In the genomic region with DNA sequence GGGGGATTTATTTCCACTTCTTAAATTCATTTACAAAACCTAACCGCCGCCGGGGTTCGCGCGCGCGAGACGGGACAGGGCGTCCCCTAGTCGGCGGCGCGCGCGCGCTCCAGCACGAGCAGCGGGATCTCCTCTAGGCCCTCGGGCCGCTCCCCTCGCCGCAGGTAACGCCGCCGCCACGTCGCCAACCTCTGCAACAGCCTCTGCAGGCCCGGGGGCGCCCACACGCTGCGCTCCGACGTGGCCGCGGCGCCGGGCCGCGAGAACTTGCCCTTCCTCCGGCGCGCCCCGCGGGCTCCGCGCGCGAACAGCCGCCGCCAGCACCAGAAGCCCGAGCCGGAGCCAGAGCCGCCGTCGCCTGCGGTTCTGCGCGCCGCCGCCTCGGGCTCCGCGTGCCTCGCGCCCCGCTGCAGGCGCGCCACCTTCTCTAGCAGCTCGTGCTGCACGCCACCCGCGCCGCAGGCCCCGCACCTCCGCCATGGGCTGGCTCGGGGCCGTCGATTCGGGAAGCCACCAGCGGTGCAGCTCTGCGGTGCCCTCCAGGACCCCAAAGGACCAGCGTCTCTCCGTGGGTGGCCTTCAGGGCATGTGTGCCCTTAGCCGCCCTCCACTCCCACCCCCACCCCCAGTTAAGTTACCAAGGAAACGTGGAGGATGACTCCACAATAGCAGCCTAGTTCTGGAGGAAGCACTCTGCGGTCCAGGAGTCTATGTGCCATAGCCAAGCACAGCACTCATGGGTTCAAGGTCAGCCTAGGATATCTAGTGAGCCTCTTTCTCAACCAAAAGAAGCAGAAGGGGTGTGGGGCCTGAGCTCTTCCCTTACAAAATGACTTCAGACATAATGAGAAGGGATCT, we compare ENCODE assay signal across 8 mouse cellular contexts. TPM values are rescaled to one million over a fixed set of nuclear protein-coding genes. Genes with fewer than 3 reads are reported as not detected.
DNase-seq lines count a peak whose midpoint lies in the region; ATAC-seq and TF ChIP-seq lines count a peak whose summit lies in the region.

No protein-coding gene starts in this region.

- H3K4me1 ChIP-seq in ES-E14 (ENCODE audit: control insufficient read depth in 2 of 2, insufficient read depth in 2 of 2, low read length in 2 of 2, poor library complexity in 1 of 2): peaks cover 1 to 3% of the 10 kb centered on the region in 2 experiments; a peak in 1 of 4 replicates
- peaks cover 4% of the 10 kb centered on the region; the same call in 1 of the 2 replicates for H3K4me1 ChIP-seq in hindbrain, embryonic 11.5 days (replicated peaks; ENCODE audit: control insufficient read depth, insufficient read depth, low read length)
- H3K4me1 ChIP-seq in lung, embryonic 14.5 days (ENCODE audit: insufficient read depth): no peaks in the 10 kb centered on the region

- H3K27ac ChIP-seq in ES-E14 (ENCODE audit: insufficient read depth, low read depth, low read length, poor library complexity, severe bottlenecking): no peak overlapping the region
- peak overlapping the region; percentile 30; the same call in 1 of the 2 replicates for H3K27ac ChIP-seq in hindbrain, embryonic 11.5 days (ENCODE audit: low read depth, low read length)
- H3K27ac ChIP-seq in lung, embryonic 14.5 days (ENCODE audit: low read depth): peak overlapping the region; percentile 60; the same call in 1 of the 2 replicates

- no peak for TF ChIP-seq CTCF in lung, embryonic 14.5 days (IDR thresholded peaks at IDR 0.05; ENCODE audit: low read depth)

- peak overlapping the region; percentile 82 for H3K4me2 ChIP-seq in hindbrain, embryonic 11.5 days (replicated peaks; ENCODE audit: low read depth, low read length)
- H3K4me2 ChIP-seq in lung, embryonic 14.5 days: peak overlapping the region; percentile 81

- H3K27me3 ChIP-seq in hindbrain, embryonic 11.5 days (ENCODE audit: control insufficient read depth, insufficient read depth, low read length): no peaks in the 10 kb centered on the region
- no peaks in the 10 kb centered on the region for H3K27me3 ChIP-seq in lung, embryonic 14.5 days (ENCODE audit: insufficient read depth, low read length)

- H3K36me3 ChIP-seq in ES-E14 (ENCODE audit: control insufficient read depth, insufficient read depth, low read length, poor library complexity, severe bottlenecking): no peaks in the 10 kb centered on the region
- H3K36me3 ChIP-seq in hindbrain, embryonic 11.5 days (ENCODE audit: control insufficient read depth, insufficient read depth, low read length): no peaks in the 10 kb centered on the region
- H3K36me3 ChIP-seq in lung, embryonic 14.5 days (ENCODE audit: insufficient read depth): no peaks in the 10 kb centered on the region

- WGBS in hindbrain, embryonic 11.5 days: under 1% methylated on average over 70 of the region's 87 CpGs
- under 1% methylated on average over 87 of the region's 87 CpGs for WGBS in lung, embryonic 14.5 days

- H3K4me3 ChIP-seq in ES-E14 (ENCODE audit: insufficient read depth in 1 of 2, low read depth in 1 of 2, low read length in 2 of 2, poor library complexity in 1 of 2, severe bottlenecking in 1 of 2): peak overlapping the region; percentile 70 to 82
- peak overlapping the region; percentile 56 for H3K4me3 ChIP-seq in hindbrain, embryonic 11.5 days (ENCODE audit: low read depth, low read length)
- H3K4me3 ChIP-seq in lung, embryonic 14.5 days (ENCODE audit: low read depth, low read length): peak overlapping the region; percentile 66

- ATAC-seq in frontal cortex, adult (ENCODE audit: low TSS enrichment): peak; percentile 94
- peak; percentile 88 for ATAC-seq in hindbrain, embryonic 11.5 days (ENCODE audit: low FRiP score)
- peak; percentile 88 for ATAC-seq in lung, embryonic 14.5 days (ENCODE audit: insufficient read depth)

- peak; percentile 46 for DNase-seq in ES-E14 (ENCODE audit: low read depth, low spot score)
- DNase-seq in cerebellum, adult 8-10 months: peak; percentile 64
- peak; percentile 84 for DNase-seq in hindbrain, embryonic 11.5 days (ENCODE audit: low spot score)
- DNase-seq in layer of hippocampus, postnatal 10 days (ENCODE audit: low spot score in 2 of 2): peak; percentile 73 to 81
- DNase-seq in lung, embryonic 14.5 days: peak; percentile 83
- peak; percentile 31 for DNase-seq in ovary, postnatal 10 days (ENCODE audit: low spot score)
- peak; percentile 81 for DNase-seq in thymus, postnatal 4 days

- no peaks in the 10 kb centered on the region for H3K9me3 ChIP-seq in ES-E14 (ENCODE audit: control insufficient read depth, insufficient read depth, low read depth, low read length)
- no peaks in the 10 kb centered on the region for H3K9me3 ChIP-seq in hindbrain, embryonic 11.5 days (ENCODE audit: control insufficient read depth, low read length)
- no peaks in the 10 kb centered on the region for H3K9me3 ChIP-seq in lung, embryonic 14.5 days (ENCODE audit: low read depth, low read length)

- in situ Hi-C loops in ES-E14 (cut with MboI; ENCODE audit: low sequenced_read_pairs in 2 of 2, unreplicated experiment in 2 of 2): no loop called here

- peak overlapping the region; percentile 78 for H3K9ac ChIP-seq in ES-E14 (ENCODE audit: insufficient read depth, low read depth, low read length, poor library complexity, severe bottlenecking)
- H3K9ac ChIP-seq in hindbrain, embryonic 11.5 days (ENCODE audit: low read depth, low read length): peak overlapping the region; percentile 73
- H3K9ac ChIP-seq in lung, embryonic 14.5 days: peak overlapping the region; percentile 79

TF ChIP-seq in ES-E14, 5 proteins besides CTCF, POLR2A, EP300 and RAD21:
- no peak for TF ChIP-seq CHD2 (IDR thresholded peaks at IDR 0.05; ENCODE audit: low read depth, low read length)
- TF ChIP-seq HCFC1 (IDR thresholded peaks at IDR 0.05; ENCODE audit: borderline replicate concordance, insufficient read depth, low read length): no peak
- no peak for TF ChIP-seq ZNF384 (IDR thresholded peaks at IDR 0.05; ENCODE audit: low read depth, low read length)
- no peak for TF ChIP-seq MAFK (IDR thresholded peaks at IDR 0.05; ENCODE audit: insufficient read depth, low read depth, low read length)
- TF ChIP-seq ZC3H11A (IDR thresholded peaks at IDR 0.05; ENCODE audit: borderline replicate concordance, low read depth, low read length): no peak

RNA-seq across cellular contexts. Expression of gene Cox20, which starts 42.6 kb away (rescaled TPM):
- total RNA-seq in ES-E14 (2012; rRNA removed): 14.4 and 18.2 TPM in 2 replicates
- polyA plus RNA-seq in hindbrain, embryonic 11.5 days (2014; fragmentation: Nextera tagmentation; extraction: Ambion mirVana): 111 and 123 TPM in 2 replicates
- total RNA-seq in layer of hippocampus, postnatal 10 days (2021): 10 to 100 TPM; 41.4 to 48.3 TPM
- 124 and 135 TPM in 2 replicates for polyA plus RNA-seq in lung, embryonic 14.5 days (2014; fragmentation: Nextera tagmentation; extraction: Ambion mirVana)

Comparison
In these comparisons a context has a peak if more than half of its experiments do, and no peak if none do; other contexts are left out.
1. DNase-seq: peak in every context shown above with its lines; median percentile 84 in hindbrain, embryonic 11.5 days; 83 in lung, embryonic 14.5 days; 81 in thymus, postnatal 4 days; 77 in layer of hippocampus, postnatal 10 days; 64 in cerebellum, adult 8-10 months; 46 in ES-E14; 31 in ovary, postnatal 10 days.